Mouse (Mus musculus): Measurements from ENCODE around the gene Fat4. TPM values are rescaled to one million over a fixed set of nuclear protein-coding genes. Genes with fewer than 3 reads are reported as not detected.

Fat4 gene
- total RNA-seq, 2 experiments from 2014 or later, result 12.4 to 14.2 TPM

DNA sequence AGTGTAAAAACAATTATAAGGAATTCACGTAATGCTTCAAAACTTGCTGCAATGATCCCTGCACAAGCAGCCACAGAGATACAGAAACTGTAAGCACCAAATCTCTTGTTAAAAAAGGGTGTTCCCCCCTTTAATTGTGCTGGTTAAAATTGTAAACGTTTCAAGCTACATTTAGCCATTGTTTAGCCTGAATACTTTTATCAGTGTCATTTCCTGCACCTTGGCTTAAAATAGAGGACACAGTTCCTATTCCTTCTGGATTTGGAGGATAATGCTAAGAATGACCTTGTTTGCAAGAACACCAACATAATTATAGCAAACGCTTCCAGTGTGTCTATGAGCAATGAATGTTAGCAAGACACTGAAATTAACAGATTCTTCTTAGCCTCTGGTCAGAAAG, 65.9 kb downstream of the Fat4 start:
- no peak for DNase-seq
- intact Hi-C loops (cut with DNase I), result loop anchor here (2.0 kb wide), 1 partner anchor 66 kb away; the partner anchor contains the start of gene Fat4

GRCm38 (mm10) chr3:38954196-38954595, 67.5 kb downstream of the Fat4 start:
- DNase-seq, result no peak
- intact Hi-C loops (cut with DNase I), result no loop called here

GRCm38 (mm10) chr3:38956012-38956648, 69.4 kb downstream of the Fat4 start:
- intact Hi-C loops (cut with DNase I), result no loop called here
- DNase-seq, result no peak

- intact Hi-C loops (cut with DNase I), result no loop called here
These were observed 70.4 kb downstream of the Fat4 start for GRCm38 (mm10) chr3:38957186-38957585.

DNA sequence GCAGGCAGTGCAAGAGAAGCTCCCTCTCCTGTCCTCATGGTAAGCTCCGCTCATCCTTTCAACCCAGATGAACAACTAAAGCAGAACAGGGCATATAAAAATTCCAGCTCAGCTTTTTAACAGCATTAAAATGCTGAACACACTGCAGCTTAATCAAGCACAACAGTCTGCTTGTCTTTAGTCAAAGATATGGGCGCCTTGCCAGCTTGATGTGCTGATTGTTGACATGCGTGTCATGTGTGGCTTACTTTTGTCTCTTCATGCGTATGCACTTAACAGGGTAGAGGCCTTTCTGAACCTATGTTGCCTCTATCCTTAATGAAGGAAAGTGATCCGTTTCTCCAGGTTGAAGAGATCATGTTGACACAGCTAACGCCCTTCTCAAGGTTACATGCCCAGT, 75.6 kb downstream of the Fat4 start:
- intact Hi-C loops (cut with DNase I), result no loop called here
- DNase-seq, result no peak

More at GRCm38 (mm10) chr3:38957186-38957585, 70.4 kb downstream of the Fat4 start:
- DNase-seq, result no peak

DNA sequence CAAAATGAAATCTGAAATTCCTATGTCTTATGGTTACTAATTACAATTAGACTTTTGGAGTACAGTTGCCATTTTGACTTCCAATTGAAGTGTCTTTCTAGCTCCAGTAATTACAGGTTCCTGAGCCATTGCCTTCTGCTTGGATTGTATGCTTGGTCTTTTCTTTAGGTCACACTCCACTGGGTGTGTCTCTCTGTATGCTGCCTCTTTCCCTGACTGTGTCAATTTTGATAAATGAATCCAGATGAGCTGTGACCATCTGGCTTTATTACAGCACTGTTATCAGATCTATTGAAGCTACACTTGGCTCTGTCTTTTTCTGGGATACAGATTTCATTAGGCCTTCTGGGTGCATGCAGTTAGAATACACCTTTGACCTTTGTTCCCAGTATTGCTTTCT, 80.7 kb downstream of the Fat4 start:
- DNase-seq, result no peak
- intact Hi-C loops (cut with DNase I), result no loop called here

- intact Hi-C loops (cut with DNase I), result no loop called here
- DNase-seq, result no peak
These were observed 99.6 kb downstream of the Fat4 start for GRCm38 (mm10) chr3:38986379-38986778.

GRCm38 (mm10) chr3:38989181-38989580, 102.4 kb downstream of the Fat4 start:
- DNase-seq, result no peak
- intact Hi-C loops (cut with DNase I), result no loop called here

DNA sequence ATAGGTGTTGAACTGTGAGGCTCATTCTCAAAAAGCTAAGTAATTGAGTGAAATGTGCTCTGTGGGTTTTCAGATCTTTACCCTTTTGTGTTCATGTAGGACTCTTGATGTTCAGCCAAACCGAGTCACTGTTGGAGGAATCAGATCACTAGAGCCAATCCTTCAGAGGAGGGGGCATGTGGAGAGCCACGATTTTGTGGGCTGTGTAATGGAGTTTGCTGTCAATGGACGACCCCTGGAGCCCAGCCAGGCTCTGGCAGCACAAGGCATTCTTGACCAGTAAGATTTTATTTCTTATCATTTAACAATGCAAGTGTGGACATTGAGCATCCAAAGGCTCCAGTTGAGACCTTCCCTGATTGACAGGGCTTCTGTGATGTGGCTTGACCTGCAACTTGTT, 113.3 kb downstream of the Fat4 start:
- intact Hi-C loops (cut with DNase I), result loop anchor here (5.0 to 10.0 kb wide), 2 partner anchors 222 to 815 kb away; no protein-coding TSS in a partner anchor
- no peak for DNase-seq

DNA sequence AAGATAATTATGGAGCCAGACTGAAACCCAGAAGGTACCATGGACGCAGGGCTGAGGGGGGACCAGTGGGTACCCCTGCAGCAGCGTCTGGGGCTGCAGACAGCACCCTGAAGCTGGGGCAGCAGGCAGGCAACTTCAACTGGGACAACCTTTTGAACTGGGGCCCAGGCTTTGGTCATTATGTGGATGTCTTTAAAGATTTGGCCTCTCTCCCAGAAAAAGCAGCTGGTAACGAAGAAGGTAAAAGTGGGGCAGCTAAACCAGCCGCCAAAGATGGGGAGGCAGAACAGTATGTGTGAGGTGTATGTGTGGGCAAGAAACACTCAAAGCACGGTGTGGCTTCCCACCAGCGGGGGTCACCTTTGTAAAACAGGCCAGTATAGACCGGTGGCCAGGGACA, 123.8 kb downstream of the Fat4 start:
- intact Hi-C loops (cut with DNase I), result no loop called here
- no peak for DNase-seq

DNA sequence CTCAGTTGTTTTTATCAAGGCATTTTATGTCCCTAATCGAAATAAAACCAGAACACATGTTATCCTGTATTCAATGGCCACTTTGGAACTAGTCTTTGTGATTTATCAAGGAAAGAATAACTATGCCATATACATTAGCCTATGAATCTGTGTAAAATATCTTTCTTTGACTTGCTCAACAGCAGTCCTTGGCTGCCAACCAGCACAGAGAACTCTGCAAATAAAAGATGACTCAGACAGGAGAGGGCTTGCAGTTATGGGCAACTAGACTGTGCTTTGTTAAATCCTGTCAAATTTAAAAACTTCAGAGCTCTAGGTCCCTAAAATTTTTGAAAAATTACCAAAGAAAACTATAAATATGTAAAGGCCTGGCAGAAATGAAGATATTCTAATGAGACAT, 130.9 kb downstream of the Fat4 start:
- intact Hi-C loops (cut with DNase I), result no loop called here
- no peak for DNase-seq

- DNase-seq, result no peak
- intact Hi-C loops (cut with DNase I), result no loop called here
These were observed 149.4 kb downstream of the Fat4 start for GRCm38 (mm10) chr3:39036113-39036512.

DNA sequence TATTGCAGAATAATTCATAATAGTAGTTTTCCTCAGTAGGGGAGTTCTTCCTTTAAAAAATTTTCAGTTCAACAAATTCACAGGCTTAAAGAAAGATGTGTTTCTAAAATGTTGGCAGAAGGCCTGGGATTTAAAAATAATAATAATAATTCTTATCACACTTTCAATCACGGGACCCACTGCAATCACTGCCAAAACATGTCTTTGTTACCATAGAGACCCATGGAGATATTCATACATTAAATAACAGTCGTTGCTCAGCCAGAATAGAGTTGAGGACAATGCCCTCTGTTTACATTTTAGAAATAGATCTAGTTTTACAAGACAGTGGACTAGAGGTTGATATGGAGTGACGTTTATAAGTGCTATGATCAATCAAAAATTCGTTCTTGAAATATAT, 159.7 kb downstream of the Fat4 start:
- intact Hi-C loops (cut with DNase I), result no loop called here
- DNase-seq, result no peak

DNA sequence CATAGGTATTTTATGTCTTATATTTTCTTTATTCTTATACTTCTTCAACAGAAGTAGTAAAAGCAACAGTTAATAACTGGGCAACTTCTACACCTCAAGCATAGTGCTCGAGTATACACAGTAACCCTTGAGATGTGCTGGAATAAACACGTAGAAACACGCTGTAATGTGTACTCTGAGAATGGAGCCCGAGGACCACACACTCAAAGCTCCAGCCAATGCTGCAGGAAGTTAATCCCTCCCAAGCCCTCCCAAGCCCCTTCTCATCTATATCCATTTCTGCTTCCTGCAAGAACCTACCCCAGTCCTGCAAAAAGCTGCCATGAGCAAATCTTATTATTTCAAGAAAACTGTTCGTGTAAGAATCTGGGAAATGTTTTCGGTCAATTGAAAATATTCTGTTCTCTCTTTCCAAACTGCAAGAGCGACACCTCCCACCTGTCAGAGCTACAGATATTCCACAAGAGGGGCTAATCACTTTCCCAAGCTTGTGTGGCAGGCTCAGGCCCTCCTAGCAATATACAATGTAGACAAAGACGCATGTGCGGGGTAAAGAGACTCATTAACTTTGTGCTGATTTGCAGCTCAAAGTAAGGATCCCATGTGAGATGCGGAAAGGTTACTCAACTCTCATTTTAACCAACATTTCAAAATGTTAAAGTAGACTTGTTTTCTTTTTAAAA, 161.0 kb downstream of the Fat4 start:
- intact Hi-C loops (cut with DNase I), result no loop called here
- DNase-seq, result no peak

DNA sequence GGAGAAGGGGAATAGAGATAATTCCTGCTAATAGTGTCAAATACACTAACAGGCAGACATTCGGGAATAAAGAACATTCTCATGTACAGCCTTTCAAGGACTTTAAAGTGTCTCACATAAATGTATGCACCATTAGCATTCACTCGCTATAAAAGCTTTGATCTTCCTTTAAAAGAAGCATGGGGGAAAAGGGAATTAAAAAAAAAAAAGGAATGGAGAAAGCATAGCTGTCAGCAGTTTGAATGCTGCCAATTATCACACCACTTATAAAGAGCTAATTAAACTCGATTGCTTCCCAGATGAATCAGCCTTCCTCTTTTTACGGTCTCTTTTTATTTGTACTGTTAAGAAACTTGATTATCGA, 161.5 kb downstream of the Fat4 start:
- DNase-seq, result no peak
- intact Hi-C loops (cut with DNase I), result no loop called here

DNA sequence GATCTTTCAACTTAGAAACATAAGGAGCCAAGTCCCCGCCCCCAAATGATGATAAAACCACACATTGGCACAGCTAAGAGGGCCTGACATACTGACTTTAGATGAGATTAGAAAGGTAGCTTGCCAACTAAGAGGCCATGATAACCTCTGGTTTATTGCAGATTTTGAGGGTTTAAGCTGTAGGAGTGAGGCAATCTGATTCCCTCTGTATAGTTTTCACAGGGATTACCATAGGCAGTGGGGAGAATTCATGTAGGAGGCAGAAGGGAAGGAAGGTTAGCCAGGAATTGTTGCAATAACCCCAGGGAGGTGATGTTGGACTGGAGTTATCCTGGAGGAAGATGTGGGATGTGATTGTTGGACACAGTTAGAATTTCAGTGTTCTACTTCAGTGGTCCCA, 163.4 kb downstream of the Fat4 start:
- intact Hi-C loops (cut with DNase I), result no loop called here
- DNase-seq, result no peak

GRCm38 (mm10) chr3:39053072-39053471, 166.3 kb downstream of the Fat4 start:
- DNase-seq, result no peak

More at GRCm38 (mm10) chr3:39053072-39053471, 166.3 kb downstream of the Fat4 start:
- intact Hi-C loops (cut with DNase I), result no loop called here

All from heart, postnatal 14 days (tissue).